Mouse (Mus musculus) erythroblast, embryonic 14.5 days (primary cell): ENCODE measurements at regions not wholly inside any gene's neighbourhood (a gene's known extent, or its start where the extent isn't known, plus 50 kb on each side); places are given as distances from the start of the nearest gene placed in this dataset.

ENCODE experiments used
- H3K27me3 ChIP-seq: 2 replicates; pipeline ENCODE4 v1.6.1; 2012; ENCODE audit warnings: inconsistent platforms; ENCODE audit not compliant: control insufficient read depth
- H3K36me3 ChIP-seq: 2 replicates; pipeline ENCODE4 v1.6.1; 2012; ENCODE audit warnings: mild to moderate bottlenecking, inconsistent platforms; ENCODE audit not compliant: control insufficient read depth
- H3K4me1 ChIP-seq: 2 replicates; pipeline ENCODE4 v1.6.1; 2012; ENCODE audit warnings: inconsistent platforms; ENCODE audit not compliant: control insufficient read depth
- H3K4me3 ChIP-seq: replicated peaks from 2 replicates; pipeline ENCODE3; 2012; ENCODE audit warnings: moderate library complexity, mild to moderate bottlenecking, inconsistent platforms
- H3K9me3 ChIP-seq: 2 replicates; pipeline ENCODE4 v1.6.1; 2012; ENCODE audit warnings: low read length, inconsistent platforms, mixed read lengths; ENCODE audit not compliant: control insufficient read depth
- GATA1 ChIP-seq: IDR thresholded peaks from 2 replicates; pipeline ENCODE4 v1.6.1; 2012; ENCODE audit warnings: low read length, inconsistent platforms, mixed read lengths
- TAL1 ChIP-seq: IDR thresholded peaks from 3 replicates; pipeline ENCODE4 v1.6.1; 2012; ENCODE audit warnings: low read length, inconsistent platforms, mixed read lengths

DNA sequence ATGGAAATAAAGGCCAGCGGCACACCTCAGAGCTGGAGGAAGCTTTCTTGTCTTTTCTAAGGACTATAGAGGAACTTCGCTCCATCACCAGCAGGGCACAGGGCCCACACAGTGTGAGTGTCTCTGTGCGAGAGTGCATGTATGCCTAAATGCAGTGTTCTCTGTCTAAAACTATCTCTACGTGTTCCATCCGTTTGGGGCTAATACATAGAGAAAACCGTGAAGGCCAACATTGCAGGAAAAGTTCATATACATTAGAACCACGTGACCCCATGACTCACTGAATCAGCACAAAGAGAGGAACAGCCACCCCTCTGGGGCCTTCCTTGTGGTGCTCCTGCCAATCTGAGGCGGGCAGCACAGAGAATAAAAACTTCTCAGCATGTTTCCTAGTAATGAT lies 431.4 kb upstream of the Mctp2 start:
- Histone ChIP-seq H3K4me3 (no peak overlapping the region), H3K27me3 (no peaks in the 10 kb centered on the region), H3K9me3 (peaks cover 10% of the 10 kb centered on the region), H3K4me1 (no peaks in the 10 kb centered on the region), H3K36me3 (no peaks in the 10 kb centered on the region)
- no peak for TF ChIP-seq GATA1
- TF ChIP-seq TAL1: no peak

DNA sequence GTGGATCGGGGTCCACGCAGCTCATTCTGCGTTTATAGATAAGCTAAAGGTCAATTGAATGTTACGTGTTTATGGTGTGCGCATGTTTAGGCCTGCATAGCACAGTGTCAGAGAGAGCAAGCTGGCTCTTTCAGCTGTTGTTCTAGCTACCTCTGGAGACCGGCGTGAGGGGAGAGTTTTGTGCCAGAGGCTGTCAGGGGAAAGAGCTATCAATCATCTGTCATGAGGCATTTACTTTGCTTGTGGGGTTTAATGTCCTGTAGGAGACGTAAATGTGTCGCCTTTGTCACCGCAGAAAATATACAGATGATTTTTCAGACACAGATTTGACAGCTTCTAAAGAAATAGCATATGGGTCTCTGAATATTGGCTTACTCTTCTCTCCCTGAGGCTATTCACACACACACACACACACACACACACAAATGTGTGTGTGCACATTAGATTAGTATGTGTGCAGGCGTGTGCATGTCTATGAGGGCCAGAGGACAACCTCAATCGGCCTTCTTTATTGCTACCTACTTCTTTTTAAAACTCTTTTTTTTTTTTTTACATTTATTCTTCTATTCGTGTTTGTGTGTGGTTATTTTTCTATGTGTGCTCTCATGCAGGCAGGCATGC lies 432.0 kb upstream of the Mctp2 start:
- Histone ChIP-seq H3K36me3 (no peaks in the 10 kb centered on the region), H3K9me3 (peaks cover 10% of the 10 kb centered on the region), H3K4me3 (no peak overlapping the region), H3K27me3 (no peaks in the 10 kb centered on the region), H3K4me1 (no peaks in the 10 kb centered on the region)
- TF ChIP-seq GATA1: no peak
- no peak for TF ChIP-seq TAL1

DNA sequence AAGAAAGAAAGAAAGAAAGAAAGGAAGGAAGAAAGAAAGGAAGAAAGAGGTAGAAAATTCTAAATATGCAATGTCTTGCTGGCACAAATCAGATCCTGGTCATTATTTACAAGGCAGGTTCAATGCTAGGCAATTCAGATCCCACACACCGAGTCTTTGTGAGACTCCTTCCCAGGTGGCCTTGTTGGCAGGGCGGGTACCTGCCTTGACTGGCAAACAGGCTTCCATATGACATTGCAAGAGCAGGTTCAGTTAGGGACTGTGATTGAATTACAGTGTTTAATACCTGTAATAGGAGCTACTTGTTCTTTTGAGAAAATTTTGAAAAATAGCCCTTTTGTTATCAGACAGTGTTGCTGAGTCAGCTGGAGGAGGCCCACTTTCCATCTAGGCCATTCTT lies 436.0 kb upstream of the Mctp2 start:
- Histone ChIP-seq H3K4me3 (no peak overlapping the region), H3K4me1 (no peaks in the 10 kb centered on the region), H3K27me3 (no peaks in the 10 kb centered on the region), H3K36me3 (no peaks in the 10 kb centered on the region), H3K9me3 (peaks cover 10% of the 10 kb centered on the region)
- no peak for TF ChIP-seq GATA1

DNA sequence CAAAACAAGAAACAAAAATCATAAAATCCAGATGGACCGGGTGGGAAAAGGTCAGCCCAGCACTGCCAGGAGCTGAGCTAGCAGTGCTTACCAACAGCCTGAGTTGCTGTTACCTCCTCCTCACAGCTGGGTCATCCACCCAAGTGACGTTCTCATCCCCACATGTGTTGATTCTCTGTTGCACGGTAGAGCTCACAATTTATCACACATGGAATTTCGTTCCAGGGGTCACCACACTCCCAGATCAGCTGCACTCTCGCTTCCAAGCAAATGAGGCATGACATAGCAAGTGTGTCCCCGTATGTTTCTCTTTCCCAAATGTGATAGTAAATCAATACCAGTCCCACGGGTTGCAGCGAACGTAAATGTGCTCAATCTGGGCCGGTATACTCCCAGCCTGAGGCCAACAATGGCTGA lies 445.1 kb upstream of the Mctp2 start:
- Histone ChIP-seq H3K4me1 (no peaks in the 10 kb centered on the region), H3K36me3 (no peaks in the 10 kb centered on the region), H3K9me3 (peaks cover 9% of the 10 kb centered on the region), H3K27me3 (no peaks in the 10 kb centered on the region), H3K4me3 (no peak overlapping the region)
- no peak for TF ChIP-seq TAL1
- TF ChIP-seq GATA1: no peak

DNA sequence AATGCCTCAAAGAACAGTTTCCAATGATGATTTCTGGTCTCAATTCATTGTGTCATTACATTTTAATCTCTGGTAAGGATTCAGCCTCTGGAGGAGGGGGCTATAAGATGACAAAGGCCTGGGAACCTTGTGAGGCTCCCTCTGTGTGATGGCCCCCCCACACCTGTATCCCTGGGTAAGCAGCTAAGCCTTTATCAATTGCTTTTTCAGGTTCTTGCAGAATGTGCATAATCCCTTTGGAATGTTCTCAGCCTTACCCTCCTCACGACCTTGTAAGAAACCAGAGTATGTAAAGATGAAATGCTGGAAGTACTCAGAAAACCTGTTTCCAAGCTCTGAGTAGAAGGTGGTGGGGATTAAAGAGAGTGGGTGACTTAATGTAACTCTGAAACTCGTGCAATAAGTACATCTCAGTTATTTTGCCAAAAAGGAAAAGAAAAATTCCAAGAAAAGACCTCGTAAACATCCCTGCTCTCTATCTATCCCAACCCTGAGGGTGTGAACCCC lies 446.7 kb upstream of the Mctp2 start:
- no peaks in the 10 kb centered on the region for H3K36me3 ChIP-seq
- H3K27me3 ChIP-seq: no peaks in the 10 kb centered on the region
- no peaks in the 10 kb centered on the region for H3K4me1 ChIP-seq
- no peak overlapping the region for H3K4me3 ChIP-seq
- peaks cover 9% of the 10 kb centered on the region for H3K9me3 ChIP-seq
- TF ChIP-seq TAL1 (no peak), GATA1 (no peak)

DNA sequence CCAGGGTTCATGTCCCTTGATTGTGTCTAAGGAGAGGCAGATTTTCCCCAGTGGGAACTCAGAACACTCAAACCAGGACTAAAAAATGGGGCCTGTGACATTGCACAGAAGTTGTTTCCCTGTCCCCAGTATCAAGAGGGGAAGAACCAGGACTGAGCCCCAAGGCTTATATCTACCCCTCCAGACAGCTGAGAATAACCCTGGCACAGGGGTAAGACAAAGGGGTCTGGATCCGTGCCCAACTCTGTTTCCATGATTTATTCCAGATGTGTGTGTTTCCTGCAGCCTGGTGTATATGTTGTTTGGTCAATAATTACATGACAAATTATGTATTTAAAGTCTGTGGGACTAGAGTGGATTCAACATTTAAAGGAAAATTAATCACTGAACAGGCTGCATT lies 456.3 kb upstream of the Mctp2 start:
- no peaks in the 10 kb centered on the region for H3K4me1 ChIP-seq
- TF ChIP-seq GATA1 (no peak), TAL1 (no peak)
- H3K36me3 ChIP-seq: no peaks in the 10 kb centered on the region
- H3K27me3 ChIP-seq: no peaks in the 10 kb centered on the region
- no peak overlapping the region for H3K4me3 ChIP-seq
- peaks cover 2% of the 10 kb centered on the region; the same call in 1 of the 2 replicates for H3K9me3 ChIP-seq

DNA sequence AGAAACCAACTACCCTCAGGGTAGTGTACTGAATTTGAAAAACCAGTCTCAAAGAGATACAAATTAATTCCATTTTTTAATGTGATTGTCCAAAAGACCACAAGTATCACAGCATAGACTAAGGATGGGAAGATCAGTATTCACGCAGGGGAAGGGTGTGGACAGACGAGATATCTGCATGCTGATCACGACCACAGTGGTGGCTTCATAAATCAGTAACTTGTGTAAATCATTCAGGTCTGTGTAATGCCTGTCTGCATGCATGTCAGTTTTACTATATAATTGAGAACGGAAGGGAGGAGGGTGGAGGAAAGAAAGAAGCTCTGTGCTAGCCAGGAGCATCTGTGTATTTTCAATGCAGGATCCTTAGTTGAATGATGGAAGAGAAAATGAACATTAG lies 462.3 kb upstream of the Mctp2 start:
- H3K36me3 ChIP-seq: no peaks in the 10 kb centered on the region
- H3K4me1 ChIP-seq: no peaks in the 10 kb centered on the region
- no peak for TF ChIP-seq TAL1
- TF ChIP-seq GATA1: no peak
- no peak overlapping the region for H3K4me3 ChIP-seq
- H3K27me3 ChIP-seq: no peaks in the 10 kb centered on the region
- no peaks in the 10 kb centered on the region for H3K9me3 ChIP-seq

DNA sequence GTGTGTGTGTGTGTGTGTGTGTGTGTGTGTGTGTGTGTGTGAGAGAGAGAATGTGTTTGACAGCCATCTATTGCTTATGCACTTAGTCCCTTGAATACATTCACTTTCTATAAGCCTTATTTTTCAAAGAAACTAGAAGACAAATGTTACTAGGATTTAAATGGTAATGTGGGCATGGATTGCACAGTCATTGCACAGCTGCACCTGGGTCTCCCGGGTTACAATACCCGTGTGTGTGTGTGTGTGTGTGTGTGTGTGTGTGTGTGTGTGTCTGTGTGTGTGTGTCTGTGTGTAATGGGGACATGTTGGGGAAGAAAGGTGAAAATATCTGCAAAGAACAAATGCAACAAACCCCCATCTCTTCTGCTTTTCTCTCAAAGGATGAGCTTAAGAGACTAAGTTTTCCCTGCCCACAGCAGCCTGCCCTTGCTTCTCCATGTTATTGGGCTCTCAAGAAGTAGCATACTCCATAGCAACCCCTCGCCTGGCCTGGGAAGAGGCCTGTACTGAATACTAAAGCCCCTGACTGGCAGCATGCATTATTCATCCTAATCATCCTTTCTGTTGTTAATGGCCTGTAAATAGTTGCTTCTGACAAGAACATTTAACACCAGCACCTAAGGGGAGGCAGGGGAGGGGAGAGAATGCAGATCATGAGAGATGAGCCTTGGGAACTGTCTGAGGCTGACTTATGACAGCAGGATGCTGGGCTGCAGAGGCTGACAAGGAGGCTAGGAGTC lies 467.8 kb upstream of the Mctp2 start:
- Histone ChIP-seq H3K9me3 (peaks cover 5% of the 10 kb centered on the region), H3K4me1 (no peaks in the 10 kb centered on the region), H3K36me3 (no peaks in the 10 kb centered on the region), H3K27me3 (no peaks in the 10 kb centered on the region), H3K4me3 (no peak overlapping the region)
- TF ChIP-seq GATA1 (no peak), TAL1 (no peak)

DNA sequence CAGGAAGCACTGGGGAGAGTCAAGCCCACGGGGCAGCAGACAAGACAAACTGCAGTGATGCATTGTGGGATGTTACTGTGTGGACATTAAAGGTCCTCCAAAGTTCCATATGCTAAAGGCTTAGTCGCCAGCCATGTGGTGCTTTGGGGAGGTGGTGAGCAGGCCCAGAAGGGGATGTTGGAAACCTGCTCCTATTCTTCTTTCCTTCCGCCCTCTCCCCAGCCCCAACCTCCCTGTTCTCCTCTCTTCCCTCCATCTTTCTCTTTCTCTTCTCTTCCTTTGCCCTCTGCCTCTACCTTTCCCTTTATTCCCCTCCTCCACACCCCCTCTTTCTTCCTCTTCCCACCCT lies 468.3 kb upstream of the Mctp2 start:
- Histone ChIP-seq H3K4me3 (no peak overlapping the region), H3K9me3 (peaks cover 5% of the 10 kb centered on the region), H3K4me1 (no peaks in the 10 kb centered on the region), H3K36me3 (no peaks in the 10 kb centered on the region), H3K27me3 (no peaks in the 10 kb centered on the region)
- TF ChIP-seq GATA1 (no peak), TAL1 (no peak)

DNA sequence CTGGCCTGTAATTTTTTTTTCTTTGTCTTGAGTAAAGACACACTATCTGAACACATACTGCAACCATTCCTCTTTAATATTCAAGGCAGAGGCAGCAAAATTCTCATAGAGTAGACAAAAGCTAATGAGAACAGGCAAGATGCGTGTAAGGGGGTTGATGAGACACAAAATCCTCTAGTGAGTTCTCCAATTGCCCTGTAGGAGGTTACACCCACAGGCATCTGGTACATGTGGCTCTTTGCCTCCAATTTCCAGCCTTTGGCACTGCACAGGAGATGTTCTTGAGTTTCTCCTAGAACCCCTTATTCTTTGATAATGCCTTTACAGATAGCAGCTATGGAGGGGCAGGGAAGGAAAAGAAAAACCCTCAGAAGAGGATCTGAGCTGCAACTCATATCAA lies 480.9 kb upstream of the Mctp2 start:
- no peaks in the 10 kb centered on the region for H3K36me3 ChIP-seq
- H3K4me3 ChIP-seq: no peak overlapping the region
- peaks cover 2% of the 10 kb centered on the region; the same call in 1 of the 2 replicates for H3K9me3 ChIP-seq
- TF ChIP-seq TAL1 (no peak), GATA1 (no peak)
- H3K27me3 ChIP-seq: no peaks in the 10 kb centered on the region
- H3K4me1 ChIP-seq: no peaks in the 10 kb centered on the region
